Mouse (Mus musculus): ENCODE measurements around the gene Msx1. TPM values are rescaled to one million over a fixed set of nuclear protein-coding genes. Genes with fewer than 3 reads are reported as not detected.

Msx1 gene
- total and polyA plus RNA-seq, 2 experiments from 2014 or later: 20.6 to 26.2 TPM

GRCm38 (mm10) chr5:37818533-37819215, 5.7 kb downstream of the Msx1 start:
- DNase-seq (ENCODE audit: low spot score) (no peak), ATAC-seq (no peak)
- no peak overlapping the region for H3K4me2 ChIP-seq (ENCODE audit: low read depth, low read length)
- WGBS: 9% methylated on average over 25 of the region's 25 CpGs
- H3K4me3 ChIP-seq (ENCODE audit: low read length): no peak overlapping the region
- H3K9ac ChIP-seq (replicated peaks; ENCODE audit: low read length): no peak overlapping the region
- no peak overlapping the region for H3K27ac ChIP-seq
- TF ChIP-seq CTCF (IDR thresholded peaks at IDR 0.05; ENCODE audit: low read depth): no peak
- H3K27me3 ChIP-seq (ENCODE audit: insufficient read depth, low read length): peaks cover 86% of the 10 kb centered on the region
- H3K9me3 ChIP-seq (ENCODE audit: low read length): no peaks in the 10 kb centered on the region
- H3K4me1 ChIP-seq (ENCODE audit: insufficient read depth, low read length): peaks cover 3% of the 10 kb centered on the region; the same call in 1 of the 2 replicates
- no peaks in the 10 kb centered on the region for H3K36me3 ChIP-seq (ENCODE audit: insufficient read depth, low read length)

- TF ChIP-seq CTCF (IDR thresholded peaks at IDR 0.05; ENCODE audit: low read depth): no peak
- Histone ChIP-seq H3K4me3 (ENCODE audit: low read length) (0 out of 2 replicates have a peak overlapping the region, but pooled peaks have one; percentile 10), H3K4me2 (ENCODE audit: low read depth, low read length) (no peak overlapping the region), H3K9ac (replicated peaks; ENCODE audit: low read length) (no peak overlapping the region), H3K9me3 (ENCODE audit: low read length) (no peaks in the 10 kb centered on the region), H3K36me3 (ENCODE audit: insufficient read depth, low read length) (no peaks in the 10 kb centered on the region), H3K27ac (no peak overlapping the region), H3K4me1 (ENCODE audit: insufficient read depth, low read length) (peaks cover 3% of the 10 kb centered on the region; the same call in 1 of the 2 replicates), H3K27me3 (ENCODE audit: insufficient read depth, low read length) (peaks cover 81% of the 10 kb centered on the region)
- 6% methylated on average over 34 of the region's 34 CpGs for WGBS
- DNase-seq (ENCODE audit: low spot score) (no peak), ATAC-seq (no peak)
These were observed 6.5 kb downstream of the Msx1 start for GRCm38 (mm10) chr5:37817658-37818532.

GRCm38 (mm10) chr5:37816907-37817657, 7.3 kb downstream of the Msx1 start:
- Histone ChIP-seq H3K4me1 (ENCODE audit: insufficient read depth, low read length) (peaks cover 3% of the 10 kb centered on the region; the same call in 1 of the 2 replicates), H3K27ac (no peak overlapping the region), H3K36me3 (ENCODE audit: insufficient read depth, low read length) (no peaks in the 10 kb centered on the region), H3K27me3 (ENCODE audit: insufficient read depth, low read length) (peaks cover 78% of the 10 kb centered on the region), H3K4me2 (ENCODE audit: low read depth, low read length) (peak overlapping the region; percentile 28; the same call in 1 of the 2 replicates), H3K9me3 (ENCODE audit: low read length) (no peaks in the 10 kb centered on the region), H3K4me3 (ENCODE audit: low read length) (peak overlapping the region; percentile 10), H3K9ac (replicated peaks; ENCODE audit: low read length) (no peak overlapping the region)
- peak; percentile 71 for ATAC-seq
- peak; percentile 77 for TF ChIP-seq CTCF (IDR thresholded peaks at IDR 0.05; ENCODE audit: low read depth)
- peak; percentile 68 for DNase-seq (ENCODE audit: low spot score)
- WGBS: 1% methylated on average over 46 of the region's 46 CpGs

GRCm38 (mm10) chr5:37815909-37816308, 8.5 kb downstream of the Msx1 start:
- Histone ChIP-seq H3K4me2 (ENCODE audit: low read depth, low read length) (no peak overlapping the region), H3K9me3 (ENCODE audit: low read length) (no peaks in the 10 kb centered on the region), H3K27ac (no peak overlapping the region), H3K4me1 (ENCODE audit: insufficient read depth, low read length) (peaks cover 3% of the 10 kb centered on the region; the same call in 1 of the 2 replicates), H3K4me3 (ENCODE audit: low read length) (no peak overlapping the region), H3K27me3 (ENCODE audit: insufficient read depth, low read length) (peaks cover 68% of the 10 kb centered on the region), H3K36me3 (ENCODE audit: insufficient read depth, low read length) (no peaks in the 10 kb centered on the region), H3K9ac (replicated peaks; ENCODE audit: low read length) (no peak overlapping the region)
- WGBS: 77% methylated on average over 4 of the region's 4 CpGs
- TF ChIP-seq CTCF (IDR thresholded peaks at IDR 0.05; ENCODE audit: low read depth): no peak
- ATAC-seq (no peak), DNase-seq (ENCODE audit: low spot score) (no peak)

- DNase-seq (ENCODE audit: low spot score) (no peak), ATAC-seq (no peak)
- no peaks in the 10 kb centered on the region for H3K36me3 ChIP-seq (ENCODE audit: insufficient read depth, low read length)
- peaks cover 3% of the 10 kb centered on the region; the same call in 1 of the 2 replicates for H3K4me1 ChIP-seq (ENCODE audit: insufficient read depth, low read length)
- no peak overlapping the region for H3K27ac ChIP-seq
- no peak overlapping the region for H3K4me2 ChIP-seq (ENCODE audit: low read depth, low read length)
- H3K4me3 ChIP-seq (ENCODE audit: low read length): no peak overlapping the region
- H3K9me3 ChIP-seq (ENCODE audit: low read length): no peaks in the 10 kb centered on the region
- TF ChIP-seq CTCF (IDR thresholded peaks at IDR 0.05; ENCODE audit: low read depth): peak; percentile 35
- no peak overlapping the region for H3K9ac ChIP-seq (replicated peaks; ENCODE audit: low read length)
- H3K27me3 ChIP-seq (ENCODE audit: insufficient read depth, low read length): peaks cover 52% of the 10 kb centered on the region
These were observed 10.2 kb downstream of the Msx1 start for GRCm38 (mm10) chr5:37814169-37814568.

GRCm38 (mm10) chr5:37805291-37805690, 19.1 kb downstream of the Msx1 start:
- 81% methylated on average over 6 of the region's 6 CpGs for WGBS
- ATAC-seq: no peak
- Histone ChIP-seq H3K36me3 (ENCODE audit: insufficient read depth, low read length) (no peaks in the 10 kb centered on the region), H3K9ac (replicated peaks; ENCODE audit: low read length) (no peak overlapping the region), H3K9me3 (ENCODE audit: low read length) (no peaks in the 10 kb centered on the region), H3K27me3 (ENCODE audit: insufficient read depth, low read length) (no peaks in the 10 kb centered on the region), H3K4me3 (ENCODE audit: low read length) (no peak overlapping the region), H3K4me2 (ENCODE audit: low read depth, low read length) (no peak overlapping the region), H3K27ac (no peak overlapping the region), H3K4me1 (ENCODE audit: insufficient read depth, low read length) (no peaks in the 10 kb centered on the region)
- TF ChIP-seq CTCF (IDR thresholded peaks at IDR 0.05; ENCODE audit: low read depth): no peak
- DNase-seq (ENCODE audit: low spot score): no peak

All from hindbrain, postnatal 0 days (tissue).